Mouse (Mus musculus) embryonic facial prominence, embryonic 14.5 days (tissue): Measurements from ENCODE around the gene Shisa9. TPM values are rescaled to one million over a fixed set of nuclear protein-coding genes. Genes with fewer than 3 reads are reported as not detected.

ENCODE experiments used
- ATAC-seq: fragments of 200-750 bp; cut with Nextera tagmentation; 2 replicates; pipeline ENCODE4 v1.8.0; 2017; ENCODE audit warnings: low read depth, moderate number of reproducible peaks, moderate TSS enrichment
- DNase-seq: peaks from one replicate; pipeline ENCODE4 v3.0.0-alpha.2; 2015; ENCODE audit warnings: low spot score
- H3K27ac ChIP-seq: fragments of 300-500 bp; sonication (generic); replicated peaks from 2 replicates; pipeline ENCODE4 v1.5.1; 2014; ENCODE audit warnings: low read depth, mild to moderate bottlenecking, low read length, moderate library complexity
- H3K27me3 ChIP-seq: fragments of 300-500 bp; sonication (generic); replicated peaks from 2 replicates; pipeline ENCODE4 v1.6.1; 2014; ENCODE audit warnings: low read length; ENCODE audit not compliant: control insufficient read depth, insufficient read depth
- H3K36me3 ChIP-seq: fragments of 300-500 bp; sonication (generic); 2 replicates; pipeline ENCODE4 v1.6.1; 2014; ENCODE audit warnings: low read length, mixed read lengths; ENCODE audit not compliant: control insufficient read depth, insufficient read depth
- H3K4me1 ChIP-seq: fragments of 300-500 bp; sonication (generic); 2 replicates; pipeline ENCODE4 v1.6.1; 2014; ENCODE audit warnings: antibody characterized with exemption, low read length; ENCODE audit not compliant: control insufficient read depth, insufficient read depth
- H3K4me2 ChIP-seq: fragments of 300-500 bp; sonication (generic); 2 replicates; pipeline ENCODE4 v1.6.1; 2014; ENCODE audit warnings: low read depth, mild to moderate bottlenecking, low read length, moderate library complexity, mixed read lengths
- H3K4me3 ChIP-seq: fragments of 300-500 bp; sonication (generic); 2 replicates; pipeline ENCODE4 v1.5.1; 2014; ENCODE audit warnings: low read depth, mild to moderate bottlenecking, low read length
- H3K9ac ChIP-seq: fragments of 300-500 bp; sonication (generic); 2 replicates; pipeline ENCODE4 v1.6.1; 2014; ENCODE audit warnings: low read depth, mild to moderate bottlenecking, low read length, moderate library complexity, mixed read lengths
- H3K9me3 ChIP-seq: fragments of 300-500 bp; sonication (generic); 2 replicates; pipeline ENCODE4 v1.6.1; 2016; ENCODE audit warnings: low read length; ENCODE audit not compliant: control insufficient read depth
- WGBS: fragments of 180-500 bp; shearing (Covaris S2); extraction: QIAGEN DNeasy Blood & Tissue Kit; methylation state at CpG from one replicate; pipeline ENCODE4 v1.1.7; 2014; 5-methylcytosine and 5-hydroxymethylcytosine counted together
- polyA plus RNA-seq: library from polyadenylated mRNA; unstranded; fragments of >200 nt; fragmentation: Nextera tagmentation; extraction: Ambion mirVana; gene quantifications from 2 replicates; pipeline ENCODE4 v1.2.1, GENCODE M21; 2014

Shisa9 gene
- polyA plus RNA-seq, 1 experiment from 2014 or later = 3.4 TPM

GRCm38 (mm10) chr16:12083082-12083481 is 99.2 kb downstream of the Shisa9 start:
- Histone ChIP-seq H3K27me3 (no peaks in the 10 kb centered on the region), H3K27ac (no peak overlapping the region), H3K4me3 (no peak overlapping the region), H3K36me3 (no peaks in the 10 kb centered on the region), H3K4me2 (no peak overlapping the region), H3K9ac (no peak overlapping the region), H3K4me1 (no peaks in the 10 kb centered on the region), H3K9me3 (no peaks in the 10 kb centered on the region)
- 78% methylated on average over 2 of the region's 2 CpGs for WGBS
- ATAC-seq = no peak
- DNase-seq = no peak

GRCm38 (mm10) chr16:12090604-12091235 is 106.8 kb downstream of the Shisa9 start:
- H3K4me2 ChIP-seq = no peak overlapping the region
- no peaks in the 10 kb centered on the region for H3K4me1 ChIP-seq
- H3K36me3 ChIP-seq = no peaks in the 10 kb centered on the region
- no peaks in the 10 kb centered on the region for H3K27me3 ChIP-seq
- no peak overlapping the region for H3K9ac ChIP-seq
- no peak overlapping the region for H3K27ac ChIP-seq
- DNase-seq (peak; percentile 50), ATAC-seq (no peak)
- H3K4me3 ChIP-seq = no peak overlapping the region
- no peaks in the 10 kb centered on the region for H3K9me3 ChIP-seq
- 45% methylated on average over 5 of the region's 5 CpGs for WGBS

- no peak for ATAC-seq
- no peaks in the 10 kb centered on the region for H3K36me3 ChIP-seq
- H3K27ac ChIP-seq = no peak overlapping the region
- no peaks in the 10 kb centered on the region for H3K4me1 ChIP-seq
- no peak overlapping the region for H3K4me2 ChIP-seq
- WGBS = 81% methylated on average over 4 of the region's 4 CpGs
- H3K9ac ChIP-seq = no peak overlapping the region
- no peaks in the 10 kb centered on the region for H3K27me3 ChIP-seq
- no peaks in the 10 kb centered on the region for H3K9me3 ChIP-seq
- no peak for DNase-seq
- H3K4me3 ChIP-seq = no peak overlapping the region
These were observed 109.3 kb downstream of the Shisa9 start for GRCm38 (mm10) chr16:12093253-12093652.

GRCm38 (mm10) chr16:12094784-12095315 is 110.9 kb downstream of the Shisa9 start:
- Histone ChIP-seq H3K27me3 (no peaks in the 10 kb centered on the region), H3K9ac (no peak overlapping the region), H3K36me3 (no peaks in the 10 kb centered on the region), H3K4me1 (no peaks in the 10 kb centered on the region), H3K27ac (no peak overlapping the region), H3K4me3 (no peak overlapping the region), H3K4me2 (no peak overlapping the region), H3K9me3 (no peaks in the 10 kb centered on the region)
- WGBS = 55% methylated on average over 7 of the region's 7 CpGs
- peak; percentile 8 for DNase-seq
- no peak for ATAC-seq

- WGBS = 41% methylated on average over 2 of the region's 2 CpGs
- ATAC-seq = no peak
- DNase-seq = no peak
- no peaks in the 10 kb centered on the region for H3K27me3 ChIP-seq
- H3K27ac ChIP-seq = no peak overlapping the region
- no peak overlapping the region for H3K4me2 ChIP-seq
- no peak overlapping the region for H3K4me3 ChIP-seq
- no peaks in the 10 kb centered on the region for H3K4me1 ChIP-seq
- H3K9ac ChIP-seq = no peak overlapping the region
- H3K9me3 ChIP-seq = no peaks in the 10 kb centered on the region
- no peaks in the 10 kb centered on the region for H3K36me3 ChIP-seq
These were observed 111.5 kb downstream of the Shisa9 start for GRCm38 (mm10) chr16:12095365-12095764.

- Histone ChIP-seq H3K4me3 (no peak overlapping the region), H3K9ac (no peak overlapping the region), H3K4me2 (no peak overlapping the region), H3K27ac (no peak overlapping the region), H3K36me3 (no peaks in the 10 kb centered on the region), H3K4me1 (no peaks in the 10 kb centered on the region), H3K9me3 (no peaks in the 10 kb centered on the region), H3K27me3 (no peaks in the 10 kb centered on the region)
- ATAC-seq (no peak), DNase-seq (no peak)
- WGBS = 88% methylated on average over 4 of the region's 4 CpGs
These were observed 124.5 kb downstream of the Shisa9 start for GRCm38 (mm10) chr16:12108436-12108835.

- no peaks in the 10 kb centered on the region for H3K4me1 ChIP-seq
- no peak overlapping the region for H3K9ac ChIP-seq
- no peaks in the 10 kb centered on the region for H3K36me3 ChIP-seq
- H3K27ac ChIP-seq = no peak overlapping the region
- H3K9me3 ChIP-seq = no peaks in the 10 kb centered on the region
- 82% methylated on average over 5 of the region's 5 CpGs for WGBS
- no peak overlapping the region for H3K4me2 ChIP-seq
- no peak for ATAC-seq
- no peak for DNase-seq
- no peaks in the 10 kb centered on the region for H3K27me3 ChIP-seq
- H3K4me3 ChIP-seq = no peak overlapping the region
These were observed 127.0 kb downstream of the Shisa9 start for GRCm38 (mm10) chr16:12110851-12111437.

GRCm38 (mm10) chr16:12114396-12114795 is 130.5 kb downstream of the Shisa9 start:
- Histone ChIP-seq H3K27me3 (no peaks in the 10 kb centered on the region), H3K4me3 (no peak overlapping the region), H3K36me3 (no peaks in the 10 kb centered on the region), H3K9ac (no peak overlapping the region), H3K4me1 (no peaks in the 10 kb centered on the region), H3K27ac (no peak overlapping the region), H3K9me3 (no peaks in the 10 kb centered on the region), H3K4me2 (no peak overlapping the region)
- whole genome bisulfite sequencing = 81% methylated on average over 5 of the region's 5 CpGs
- ATAC-seq = no peak
- peak; percentile 9 for DNase-seq
